Mouse (Mus musculus) embryonic stem cell, embryonic (primary cell): ENCODE results near the gene Exoc6b.

Experiments
- CTCF ChIA-PET, 4 experiments: fragments of 300-600 bp in 2 of 4; fragments of 350-600 bp in 2 of 4; sonication (Branson Sonifier 250); formaldehyde crosslinking; loops; one replicate each; lab custom pipeline; 2022; ENCODE audit warnings: inconsistent platforms in 2 of 4; lab: Charles Lee
- POLR2A ChIA-PET, 4 experiments: fragments of 300-600 bp in 2 of 4; fragments of 350-600 bp in 2 of 4; sonication (Branson Sonifier 250); formaldehyde crosslinking; loops; one replicate each; lab custom pipeline; 2022; ENCODE audit warnings: antibody characterized with exemption in 4 of 4, inconsistent platforms in 1 of 4; lab: Charles Lee

Exoc6b gene

DNA sequence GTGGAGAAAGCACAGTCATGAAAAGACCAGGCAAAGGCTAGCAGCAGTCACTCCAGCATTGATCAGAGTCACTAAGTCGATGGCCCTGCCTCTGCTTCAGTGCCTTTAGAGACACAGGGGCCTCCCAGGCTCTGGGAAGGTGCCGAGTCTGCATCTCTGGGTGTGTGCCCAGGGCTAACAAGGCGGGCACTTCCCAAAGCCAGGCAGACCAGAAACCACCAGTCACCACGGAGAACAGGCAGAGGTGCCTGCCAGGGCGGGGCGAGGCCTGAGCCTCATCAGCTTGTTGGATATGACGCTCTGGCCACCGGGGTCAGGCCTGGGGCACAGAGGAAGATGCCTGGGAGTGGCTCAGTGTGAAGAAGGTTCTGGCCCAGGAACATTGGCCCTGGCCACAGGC, 489.8 kb downstream of the Exoc6b start:
- ChIA-PET POLR2A (interaction anchor here in 1 of 4 experiments (1.0 kb wide), 1 partner anchor 9 kb away, joined by 3 read pairs; no protein-coding TSS in a partner anchor), CTCF (interaction anchor here (0.5 to 2.5 kb wide), 19 partner anchors 8 to 836 kb away, joined by 3 to 8 read pairs (median 3); no protein-coding TSS in a partner anchor)

DNA sequence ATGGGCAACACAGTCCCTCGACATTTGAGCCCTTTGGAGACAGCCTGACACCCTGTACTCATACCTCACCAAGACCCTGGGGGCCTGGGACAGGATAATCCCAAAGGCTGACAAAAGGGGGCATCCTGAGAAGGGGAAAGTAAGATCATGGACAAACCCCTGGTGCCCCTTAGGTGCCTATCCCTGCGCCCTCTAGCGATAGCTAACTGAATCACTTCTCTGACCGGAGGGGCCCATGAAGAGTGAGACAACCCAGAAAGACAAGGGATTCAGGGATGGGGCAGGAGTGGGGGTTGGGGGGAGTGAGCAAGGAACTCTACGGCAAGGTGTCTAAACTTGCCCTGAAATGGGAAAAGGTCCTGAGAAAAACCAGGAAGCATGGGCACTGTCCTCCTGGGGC, 490.4 kb downstream of the Exoc6b start:
- ChIA-PET CTCF (interaction anchor here (0.5 to 2.5 kb wide), 18 partner anchors 9 to 837 kb away, joined by 3 to 8 read pairs (median 3); no protein-coding TSS in a partner anchor), POLR2A (interaction anchor here in 1 of 4 experiments (1.0 kb wide), 1 partner anchor 10 kb away, joined by 3 read pairs; no protein-coding TSS in a partner anchor)

DNA sequence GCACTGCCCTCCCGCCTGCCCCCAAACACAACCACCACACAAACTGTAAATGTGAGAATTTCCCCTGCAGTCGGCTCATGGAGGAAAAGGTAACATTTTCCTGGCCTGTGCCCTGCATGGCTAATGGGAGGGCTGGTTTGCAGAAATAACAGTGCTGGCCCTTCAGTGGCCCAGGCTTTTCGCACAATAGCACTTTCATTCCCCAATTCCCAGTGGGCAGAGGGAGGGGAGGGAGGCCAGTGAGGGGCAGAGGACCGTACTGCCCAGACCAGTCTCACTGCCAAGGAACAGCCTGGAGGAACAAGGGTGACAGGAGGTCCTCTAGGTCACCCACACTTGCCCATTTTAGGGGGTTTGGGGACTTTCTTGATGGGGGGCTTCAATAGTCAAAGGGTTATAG, 491.4 kb downstream of the Exoc6b start:
- CTCF ChIA-PET: interaction anchor here in 1 of 4 experiments (1.4 to 1.6 kb wide), 2 partner anchors 12 to 13 kb away, joined by 3 to 5 read pairs; no protein-coding TSS in a partner anchor
- POLR2A ChIA-PET: interaction anchor here in 1 of 4 experiments (1.9 kb wide), 1 partner anchor 14 kb away, joined by 5 read pairs; no protein-coding TSS in a partner anchor

GRCm38 (mm10) chr6:84573905-84574660, 495.2 kb downstream of the Exoc6b start:
- CTCF ChIA-PET: interaction anchor here (0.5 to 2.9 kb wide), 18 partner anchors 10 to 1749 kb away, joined by 3 to 19 read pairs (median 4); no protein-coding TSS in a partner anchor
- POLR2A ChIA-PET: interaction anchor here in 3 of 4 experiments (0.6 to 2.4 kb wide), 9 partner anchors 9 to 845 kb away, joined by 4 to 10 read pairs (median 4); no protein-coding TSS in a partner anchor

DNA sequence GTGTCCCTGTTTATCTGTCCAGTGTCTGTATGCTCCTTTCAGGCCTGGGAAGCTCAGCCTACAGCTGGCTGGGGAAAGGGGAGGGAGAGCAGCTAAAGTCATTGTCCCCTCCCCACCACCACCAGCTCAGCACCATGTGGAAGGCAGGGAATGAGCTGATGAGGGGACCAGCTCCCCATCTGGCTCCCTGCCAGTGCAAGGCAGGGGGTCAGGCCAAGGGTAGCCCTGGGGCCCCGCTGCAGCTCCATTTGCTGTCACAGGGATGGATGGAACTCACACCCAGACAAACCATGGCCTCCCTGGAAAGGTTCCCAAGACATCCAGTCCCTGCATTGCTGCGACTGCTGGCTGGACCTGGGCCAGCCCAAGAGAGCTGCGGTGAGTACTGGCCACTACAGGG, 499.3 kb downstream of the Exoc6b start:
- CTCF ChIA-PET: interaction anchor here in 2 of 4 experiments (0.5 to 1.3 kb wide), 5 partner anchors 9 to 371 kb away, joined by 3 to 4 read pairs (median 3); no protein-coding TSS in a partner anchor
- POLR2A ChIA-PET: interaction anchor here in 3 of 4 experiments (0.6 to 1.5 kb wide), 3 partner anchors 13 to 364 kb away, joined by 3 to 5 read pairs (median 4); no protein-coding TSS in a partner anchor

- CTCF ChIA-PET: interaction anchor here in 3 of 4 experiments (0.5 to 1.3 kb wide), 5 partner anchors 9 to 437 kb away, joined by 3 to 5 read pairs (median 4); no protein-coding TSS in a partner anchor
Observed at GRCm38 (mm10) chr6:84569590-84569989, 499.7 kb downstream of the Exoc6b start.

DNA sequence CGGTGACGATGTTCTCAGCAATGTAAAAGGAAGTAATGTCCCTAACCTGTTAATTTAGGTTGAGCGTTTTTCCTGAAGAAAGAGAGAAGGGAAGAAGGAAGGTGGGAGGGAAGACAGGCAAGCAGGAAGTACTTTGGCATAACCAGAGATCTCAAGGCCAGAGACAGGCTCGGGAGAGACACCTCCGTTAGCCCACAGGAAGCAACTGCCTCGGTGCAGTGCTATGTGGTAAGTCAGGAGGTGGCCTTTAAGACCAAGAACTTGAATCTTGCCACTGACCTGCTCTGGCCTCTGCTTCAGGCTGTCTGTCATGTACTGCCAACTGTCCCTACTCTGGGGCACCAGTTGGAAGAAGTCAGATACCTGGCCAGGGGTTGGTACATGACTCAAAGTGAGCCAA, 500.4 kb downstream of the Exoc6b start:
- ChIA-PET CTCF (interaction anchor here in 1 of 4 experiments (0.6 kb wide), 1 partner anchor 438 kb away, joined by 5 read pairs; no protein-coding TSS in a partner anchor), POLR2A (interaction anchor here in 1 of 4 experiments (0.6 kb wide), 1 partner anchor 14 kb away, joined by 3 read pairs; no protein-coding TSS in a partner anchor)

More at GRCm38 (mm10) chr6:84569590-84569989, 499.7 kb downstream of the Exoc6b start:
- POLR2A ChIA-PET: interaction anchor here in 3 of 4 experiments (0.6 to 1.5 kb wide), 3 partner anchors 13 to 365 kb away, joined by 3 to 5 read pairs (median 4); no protein-coding TSS in a partner anchor
